Mouse (Mus musculus) ES-Bruce4 (cell line): Measurements from ENCODE around the gene Tmem101. TPM values are rescaled to one million over a fixed set of nuclear protein-coding genes. Genes with fewer than 3 reads are reported as not detected.
A peak's percentile ranks its signal among the peaks of the same experiment; 100 is the strongest.

Source experiments
- H3K27ac ChIP-seq: 2 replicates; pipeline ENCODE4 v1.5.1; 2012; ENCODE audit warnings: low read length, inconsistent platforms; ENCODE audit not compliant: insufficient read depth
- H3K27me3 ChIP-seq: 2 replicates; pipeline ENCODE4 v1.6.1; 2012; ENCODE audit warnings: mild to moderate bottlenecking, low read length, inconsistent platforms; ENCODE audit not compliant: control insufficient read depth, poor library complexity, insufficient read depth, severe bottlenecking
- H3K36me3 ChIP-seq: 2 replicates; pipeline ENCODE4 v1.6.1; 2012; ENCODE audit warnings: inconsistent platforms, mild to moderate bottlenecking, low read length, moderate library complexity; ENCODE audit not compliant: control insufficient read depth, poor library complexity, insufficient read depth, severe bottlenecking
- H3K4me1 ChIP-seq: one replicate; pipeline ENCODE4 v1.8.1; 2011; ENCODE audit warnings: low read length; ENCODE audit not compliant: control insufficient read depth, insufficient read depth
- H3K4me3 ChIP-seq: 2 replicates; pipeline ENCODE4 v1.5.1; 2011; ENCODE audit warnings: low read depth, mild to moderate bottlenecking, low read length
- H3K9ac ChIP-seq: 2 replicates; pipeline ENCODE4 v1.6.1; 2012; ENCODE audit warnings: low read depth, mild to moderate bottlenecking, inconsistent platforms; ENCODE audit not compliant: poor library complexity, severe bottlenecking
- H3K9me3 ChIP-seq: replicated peaks from 2 replicates; pipeline ENCODE4 v1.6.1; 2012; ENCODE audit warnings: mild to moderate bottlenecking, low read length, inconsistent platforms; ENCODE audit not compliant: control insufficient read depth, poor library complexity, insufficient read depth, severe bottlenecking
- CTCF ChIP-seq: IDR thresholded peaks from one replicate; pipeline ENCODE4 v1.8.1; 2011; ENCODE audit warnings: low read depth, low read length
- EP300 ChIP-seq: IDR thresholded peaks from 2 replicates; pipeline ENCODE4 v1.6.1; 2011; ENCODE audit warnings: low read depth, low read length; ENCODE audit not compliant: insufficient read depth
- POLR2A ChIP-seq: IDR thresholded peaks from one replicate; pipeline ENCODE4 v1.8.1; 2011; ENCODE audit warnings: low read length; ENCODE audit not compliant: insufficient read depth
- polyA plus RNA-seq: library from polyadenylated mRNA; stranded (reverse); fragments of >200 nt; gene quantifications from 2 replicates; pipeline ENCODE4 v1.2.4, GENCODE M21; 2011; ENCODE audit warnings: low read depth; ENCODE audit not compliant: missing spikeins, insufficient read depth, insufficient read length

Tmem101 gene
- polyA plus RNA-seq, 1 experiment: 24.5 TPM

GRCm38 (mm10) chr11:102185677-102186076 is 29.5 kb upstream of the Tmem101 start:
- 0 out of 2 replicates have a peak overlapping the region, but pooled peaks have one; percentile 96 for H3K9ac ChIP-seq
- peaks cover 26% of the 10 kb centered on the region for H3K36me3 ChIP-seq
- H3K27me3 ChIP-seq: no peaks in the 10 kb centered on the region
- peaks cover 2% of the 10 kb centered on the region for H3K4me1 ChIP-seq
- TF ChIP-seq EP300: no peak
- TF ChIP-seq POLR2A: no peak
- no peak for TF ChIP-seq CTCF
- H3K9me3 ChIP-seq: no peaks in the 10 kb centered on the region
- H3K4me3 ChIP-seq: no peak overlapping the region
- H3K27ac ChIP-seq: no peak overlapping the region

- peaks cover 32% of the 10 kb centered on the region for H3K36me3 ChIP-seq
- peak within 1 kb of the TSS; percentile 96 for H3K9ac ChIP-seq
- peak within 1 kb of the TSS; percentile 83 for H3K27ac ChIP-seq
- H3K4me1 ChIP-seq: peaks cover 2% of the 10 kb centered on the region
- no peaks in the 10 kb centered on the region for H3K9me3 ChIP-seq
- H3K4me3 ChIP-seq: peak within 1 kb of the TSS; percentile 98
- no peak for TF ChIP-seq EP300
- TF ChIP-seq POLR2A: peak; percentile 59
- H3K27me3 ChIP-seq: no peaks in the 10 kb centered on the region
These were observed 28.7 kb upstream of the Tmem101 start, which contains the start of gene Lsm12 for GRCm38 (mm10) chr11:102184646-102185495. Gene Lsm12, minus strand, starts transcription at chr11:102185296.

- peaks cover 2% of the 10 kb centered on the region for H3K4me1 ChIP-seq
- no peaks in the 10 kb centered on the region for H3K9me3 ChIP-seq
- H3K27ac ChIP-seq: peak overlapping the region; percentile 41; the same call in 1 of the 2 replicates
- H3K36me3 ChIP-seq: peaks cover 38% of the 10 kb centered on the region
- peak overlapping the region; percentile 98 for H3K4me3 ChIP-seq
- no peaks in the 10 kb centered on the region for H3K27me3 ChIP-seq
- peak overlapping the region; percentile 96 for H3K9ac ChIP-seq
- TF ChIP-seq CTCF (no peak), POLR2A (no peak), EP300 (no peak)
These were observed 28.0 kb upstream of the Tmem101 start for GRCm38 (mm10) chr11:102184253-102184645.

- no peak overlapping the region for H3K4me3 ChIP-seq
- no peak for TF ChIP-seq CTCF
- no peak for TF ChIP-seq EP300
- no peak for TF ChIP-seq POLR2A
- peaks cover 2% of the 10 kb centered on the region for H3K4me1 ChIP-seq
- H3K9ac ChIP-seq: no peak overlapping the region
- no peak overlapping the region for H3K27ac ChIP-seq
- H3K27me3 ChIP-seq: no peaks in the 10 kb centered on the region
- H3K9me3 ChIP-seq: no peaks in the 10 kb centered on the region
- H3K36me3 ChIP-seq: peaks cover 65% of the 10 kb centered on the region
These were observed 23.6 kb upstream of the Tmem101 start for GRCm38 (mm10) chr11:102179836-102180235.

GRCm38 (mm10) chr11:102168689-102169088 is 12.5 kb upstream of the Tmem101 start:
- Histone ChIP-seq H3K9ac (no peak overlapping the region), H3K9me3 (no peaks in the 10 kb centered on the region), H3K4me3 (no peak overlapping the region), H3K27me3 (no peaks in the 10 kb centered on the region), H3K27ac (no peak overlapping the region), H3K36me3 (peaks cover 37% of the 10 kb centered on the region), H3K4me1 (no peaks in the 10 kb centered on the region)
- no peak for TF ChIP-seq POLR2A
- no peak for TF ChIP-seq EP300
- TF ChIP-seq CTCF: no peak

GRCm38 (mm10) chr11:102167539-102167938 is 11.3 kb upstream of the Tmem101 start:
- H3K4me3 ChIP-seq: no peak overlapping the region

More at GRCm38 (mm10) chr11:102167539-102167938, 11.3 kb upstream of the Tmem101 start:
- Histone ChIP-seq H3K27me3 (no peaks in the 10 kb centered on the region), H3K4me1 (no peaks in the 10 kb centered on the region), H3K27ac (no peak overlapping the region), H3K9me3 (no peaks in the 10 kb centered on the region), H3K9ac (no peak overlapping the region), H3K36me3 (peaks cover 44% of the 10 kb centered on the region)
- no peak for TF ChIP-seq CTCF
- no peak for TF ChIP-seq POLR2A
- TF ChIP-seq EP300: no peak
